20 mouse cellular contexts compared by ENCODE assay signal in the genomic region with DNA sequence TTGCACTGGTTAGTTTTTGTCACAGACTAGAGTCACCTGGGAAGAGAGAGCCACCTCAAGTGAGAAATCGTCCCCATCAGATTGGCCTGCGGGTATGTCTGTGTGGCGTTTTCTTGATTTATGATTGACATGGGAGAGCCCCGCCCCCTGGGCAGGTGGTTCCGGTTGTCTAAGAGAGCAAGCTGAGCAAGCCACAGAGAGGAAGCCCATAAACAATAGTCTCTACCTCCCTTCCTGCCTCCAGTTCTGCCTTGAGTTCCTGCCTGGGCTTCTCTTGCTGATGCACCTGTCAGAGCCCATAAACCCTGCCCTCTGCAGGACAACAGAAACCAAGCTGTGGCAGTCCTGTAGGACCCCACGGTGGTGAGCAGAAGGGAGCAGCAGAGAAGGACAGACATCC. TPM values are rescaled to one million over a fixed set of nuclear protein-coding genes. Genes with fewer than 3 reads are reported as not detected.
"Had no signal": no experiment of that assay in that cellular context is flagged by ENCODE, and none has a peak within 500 bp of the region (broad histone marks: within the 10 kb centered on the region; RNA-seq: fewer than 3 reads in every experiment).

No protein-coding gene starts in this region.

- H3K36me3 ChIP-seq: limb, embryonic 12.5 days; midbrain, embryonic 15.5 days; neural tube, embryonic 12.5 days had no signal

- H3K9ac ChIP-seq: limb, embryonic 12.5 days; liver, embryonic 14.5 days; midbrain, embryonic 15.5 days; neural tube, embryonic 12.5 days had no signal

- H3K4me3 ChIP-seq: limb, embryonic 12.5 days; megakaryocyte, embryonic 14.5 days; midbrain, embryonic 15.5 days; neural tube, embryonic 12.5 days had no signal

- H3K9me3 ChIP-seq: limb, embryonic 12.5 days; megakaryocyte, embryonic 14.5 days; midbrain, embryonic 15.5 days; neural tube, embryonic 12.5 days had no signal

- DNase-seq: kidney, adult 11 months; kidney, postnatal 14 days; lung, adult 2 months; lung, postnatal 10 days; lung, postnatal 4 days; thymus, adult 18-20 months had no signal

- H3K4me1 ChIP-seq: megakaryocyte, embryonic 14.5 days; midbrain, embryonic 15.5 days; neural tube, embryonic 12.5 days had no signal

- H3K27ac ChIP-seq: limb, embryonic 12.5 days; liver, embryonic 14.5 days; midbrain, embryonic 15.5 days; neural tube, embryonic 12.5 days had no signal

- ATAC-seq: midbrain, embryonic 15.5 days had no signal

- H3K4me2 ChIP-seq: limb, embryonic 12.5 days; midbrain, embryonic 11.5 days; midbrain, embryonic 15.5 days; neural tube, embryonic 12.5 days had no signal

RNA-seq across cellular contexts. Expression of gene Dlx4, which starts 12.7 kb away (rescaled TPM):
- total RNA-seq: layer of hippocampus, postnatal 14 days; left cerebral cortex, postnatal 36 days; liver, adult 2 months; monocyte, adult 5-6 weeks; neutrophil, adult 5-6 weeks had no signal
- polyA plus RNA-seq: kidney, embryonic 14.5 days; large intestine, adult 2 months; midbrain, embryonic 11.5 days; midbrain, embryonic 15.5 days had no signal

RNA-seq across cellular contexts. Expression of gene Dlx3, which starts 13.4 kb away (rescaled TPM):
- total RNA-seq: layer of hippocampus, postnatal 14 days; left cerebral cortex, adult 18-20 months; left cerebral cortex, postnatal 36 days; liver, adult 2 months; monocyte, adult 5-6 weeks; neutrophil, adult 5-6 weeks had no signal
- polyA plus RNA-seq: liver, adult 2 months had no signal
